Mouse (Mus musculus) midbrain, postnatal 0 days (tissue): ENCODE results near the gene Mymk. TPM values are rescaled to one million over a fixed set of nuclear protein-coding genes. Genes with fewer than 3 reads are reported as not detected.

Experiments
- ATAC-seq: fragments of 200-750 bp; cut with Nextera tagmentation; 2 replicates; pipeline ENCODE4 v1.8.0; 2017; ENCODE audit warnings: moderate number of reproducible peaks, mild to moderate bottlenecking, moderate TSS enrichment, moderate library complexity; ENCODE audit not compliant: low FRiP score
- DNase-seq: peaks from one replicate; pipeline ENCODE4 v3.0.0-alpha.2; 2015; ENCODE audit warnings: low spot score
- H3K27ac ChIP-seq: fragments of 300-500 bp; sonication (generic); 2 replicates; pipeline ENCODE4 v1.5.1; 2014; ENCODE audit warnings: low read depth, mild to moderate bottlenecking, low read length, mixed read lengths
- H3K27me3 ChIP-seq: fragments of 300-500 bp; sonication (generic); 2 replicates; pipeline ENCODE4 v1.6.1; 2014; ENCODE audit warnings: low read length, control low read depth, mixed read lengths; ENCODE audit not compliant: insufficient read depth
- H3K36me3 ChIP-seq: fragments of 300-500 bp; sonication (generic); 2 replicates; pipeline ENCODE4 v1.6.1; 2014; ENCODE audit warnings: low read length, control low read depth, mixed read lengths; ENCODE audit not compliant: insufficient read depth
- H3K4me1 ChIP-seq: fragments of 300-500 bp; sonication (generic); 2 replicates; pipeline ENCODE4 v1.6.1; 2014; ENCODE audit warnings: mild to moderate bottlenecking, control low read depth, antibody characterized with exemption, low read length, mixed read lengths; ENCODE audit not compliant: insufficient read depth
- H3K4me2 ChIP-seq: fragments of 300-500 bp; sonication (generic); 2 replicates; pipeline ENCODE4 v1.6.1; 2014; ENCODE audit warnings: low read depth, mild to moderate bottlenecking, low read length, mixed read lengths; ENCODE audit not compliant: poor library complexity, severe bottlenecking
- H3K4me3 ChIP-seq: fragments of 300-500 bp; sonication (generic); 2 replicates; pipeline ENCODE4 v1.5.1; 2014; ENCODE audit warnings: low read depth, mild to moderate bottlenecking, low read length, moderate library complexity
- H3K9ac ChIP-seq: fragments of 300-500 bp; sonication (generic); replicated peaks from 2 replicates; pipeline ENCODE4 v1.6.1; 2014; ENCODE audit warnings: mild to moderate bottlenecking, low read length, moderate library complexity, mixed read lengths; ENCODE audit not compliant: poor library complexity, severe bottlenecking
- H3K9me3 ChIP-seq: fragments of 300-500 bp; sonication (generic); 2 replicates; pipeline ENCODE4 v1.6.1; 2016; ENCODE audit warnings: low read length, control low read depth
- CTCF ChIP-seq: IDR thresholded peaks from 2 replicates; pipeline ENCODE4 v1.5.1; 2016; ENCODE audit warnings: antibody characterized with exemption, mild to moderate bottlenecking
- WGBS: fragments of 180-500 bp; shearing (Covaris S2); extraction: QIAGEN DNeasy Blood & Tissue Kit; methylation state at CpG from one replicate; pipeline ENCODE4 v1.1.7; 2014; 5-methylcytosine and 5-hydroxymethylcytosine counted together
- polyA plus RNA-seq: library from polyadenylated mRNA; unstranded; fragments of >200 nt; fragmentation: Nextera tagmentation; extraction: Ambion mirVana; gene quantifications from 2 replicates; pipeline ENCODE4 v1.2.1, GENCODE M21; 2015
- total RNA-seq: library from RNA; depleted of rRNA; stranded (reverse); fragments of >200 nt; gene quantifications from 2 replicates; pipeline ENCODE4 v1.2.3, GENCODE M21; 2014

The Mymk gene
- total and polyA plus RNA-seq, 2 experiments from 2014 or later: 0.15 to 0.16 TPM

DNA sequence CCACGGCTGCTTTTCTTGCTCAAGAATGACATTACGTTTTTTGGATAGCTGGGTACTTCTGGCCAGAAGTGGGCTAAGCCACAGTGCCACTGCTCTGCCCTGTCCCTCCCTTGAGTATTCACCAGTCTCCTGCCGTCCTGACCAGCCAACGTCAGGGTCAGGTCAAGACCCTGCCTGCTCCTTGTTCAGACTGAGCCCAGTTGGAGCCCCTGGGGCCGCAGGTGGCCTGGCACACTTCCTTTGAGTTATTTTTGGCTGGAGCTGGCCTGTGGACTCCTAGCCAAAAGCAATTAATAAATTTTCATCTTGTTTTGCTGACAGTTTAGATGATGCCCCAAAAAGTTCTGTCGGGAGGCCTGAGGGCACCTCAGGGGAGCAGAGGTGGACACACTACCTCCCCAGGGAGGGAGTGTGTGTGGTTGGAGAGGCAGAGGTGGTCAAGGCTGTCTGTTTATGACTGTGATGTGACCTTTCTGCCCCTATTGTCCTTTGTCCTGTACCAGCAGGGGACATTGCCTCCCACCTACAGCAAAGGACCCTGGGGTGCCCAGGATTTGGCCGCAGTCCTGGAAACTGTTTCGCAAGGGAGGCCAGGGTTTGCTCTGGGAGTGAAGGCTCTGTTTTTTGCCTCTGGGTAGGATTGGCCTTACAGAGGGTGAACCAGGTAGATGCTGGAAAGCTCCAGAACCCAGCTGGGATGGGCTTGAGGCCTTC, 29.7 kb downstream of the Mymk start:
- Histone ChIP-seq H3K27ac (no peak overlapping the region), H3K4me2 (no peak overlapping the region), H3K4me3 (no peak overlapping the region), H3K4me1 (no peaks in the 10 kb centered on the region), H3K9me3 (no peaks in the 10 kb centered on the region), H3K9ac (no peak overlapping the region), H3K36me3 (no peaks in the 10 kb centered on the region), H3K27me3 (no peaks in the 10 kb centered on the region)
- no peak for TF ChIP-seq CTCF
- 74% methylated on average over 8 of the region's 8 CpGs for WGBS
- ATAC-seq (no peak), DNase-seq (no peak)

DNA sequence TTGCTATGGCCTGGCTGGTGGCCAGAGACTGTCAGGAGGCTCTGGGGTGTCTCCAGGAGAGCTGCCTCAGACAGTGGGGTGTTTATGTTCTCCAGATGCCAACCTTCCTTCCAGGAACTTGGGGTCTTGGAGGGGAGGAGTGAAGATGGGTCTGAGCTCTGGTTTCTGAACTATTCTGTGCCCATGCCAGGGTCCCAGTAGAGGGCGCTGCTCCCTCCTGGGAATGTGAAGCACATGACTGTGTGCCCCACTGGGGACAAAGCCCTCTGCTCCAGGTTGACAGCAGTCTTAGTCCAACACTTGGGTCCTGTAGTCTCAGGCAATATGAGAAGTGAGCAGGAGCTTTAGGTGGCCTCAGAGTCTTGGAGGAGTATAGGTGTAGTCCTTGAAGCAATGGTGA, 32.7 kb downstream of the Mymk start:
- Histone ChIP-seq H3K9ac (no peak overlapping the region), H3K27ac (no peak overlapping the region), H3K4me2 (no peak overlapping the region), H3K36me3 (no peaks in the 10 kb centered on the region), H3K4me3 (no peak overlapping the region), H3K4me1 (no peaks in the 10 kb centered on the region), H3K9me3 (no peaks in the 10 kb centered on the region), H3K27me3 (no peaks in the 10 kb centered on the region)
- DNase-seq: no peak
- WGBS: 10% methylated on average over 1 of the region's 1 CpGs
- ATAC-seq: no peak
- peak; percentile 44 for TF ChIP-seq CTCF

DNA sequence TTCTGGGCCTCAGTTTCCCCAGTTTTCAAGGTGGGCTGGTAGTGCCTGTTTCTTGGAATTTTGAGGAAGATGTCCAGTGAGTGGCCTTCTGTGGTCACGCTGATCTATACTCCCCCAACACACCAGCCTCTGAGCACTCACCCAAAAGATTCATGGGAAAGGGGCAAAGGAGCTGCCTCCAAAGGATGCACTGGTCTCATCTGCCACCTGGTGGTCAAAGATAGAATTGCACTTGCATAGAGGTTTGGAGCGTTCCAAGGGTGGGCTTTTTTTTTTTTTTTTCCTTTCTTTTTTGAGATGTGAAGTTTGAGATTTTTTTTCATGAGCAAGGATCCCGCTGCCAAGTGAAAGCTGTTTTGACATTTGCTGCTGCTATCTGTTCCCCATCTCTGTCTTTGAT, 33.4 kb downstream of the Mymk start:
- Histone ChIP-seq H3K9ac (no peak overlapping the region), H3K27me3 (no peaks in the 10 kb centered on the region), H3K4me2 (no peak overlapping the region), H3K36me3 (no peaks in the 10 kb centered on the region), H3K4me3 (no peak overlapping the region), H3K9me3 (no peaks in the 10 kb centered on the region), H3K4me1 (no peaks in the 10 kb centered on the region), H3K27ac (no peak overlapping the region)
- WGBS: 1% methylated on average over 3 of the region's 3 CpGs
- DNase-seq (peak; percentile 85), ATAC-seq (0 out of 2 replicates have a peak, but pooled peaks have one; percentile 38)
- TF ChIP-seq CTCF: peak; percentile 97

GRCm38 (mm10) chr2:27037008-27037407, 35.0 kb downstream of the Mymk start:
- no peak overlapping the region for H3K9ac ChIP-seq
- no peak overlapping the region for H3K4me3 ChIP-seq
- H3K9me3 ChIP-seq: no peaks in the 10 kb centered on the region
- H3K4me1 ChIP-seq: no peaks in the 10 kb centered on the region
- ATAC-seq (no peak), DNase-seq (no peak)
- no peaks in the 10 kb centered on the region for H3K36me3 ChIP-seq
- H3K27me3 ChIP-seq: no peaks in the 10 kb centered on the region
- H3K27ac ChIP-seq: no peak overlapping the region
- TF ChIP-seq CTCF: no peak
- WGBS: 67% methylated on average over 4 of the region's 4 CpGs
- H3K4me2 ChIP-seq: no peak overlapping the region

DNA sequence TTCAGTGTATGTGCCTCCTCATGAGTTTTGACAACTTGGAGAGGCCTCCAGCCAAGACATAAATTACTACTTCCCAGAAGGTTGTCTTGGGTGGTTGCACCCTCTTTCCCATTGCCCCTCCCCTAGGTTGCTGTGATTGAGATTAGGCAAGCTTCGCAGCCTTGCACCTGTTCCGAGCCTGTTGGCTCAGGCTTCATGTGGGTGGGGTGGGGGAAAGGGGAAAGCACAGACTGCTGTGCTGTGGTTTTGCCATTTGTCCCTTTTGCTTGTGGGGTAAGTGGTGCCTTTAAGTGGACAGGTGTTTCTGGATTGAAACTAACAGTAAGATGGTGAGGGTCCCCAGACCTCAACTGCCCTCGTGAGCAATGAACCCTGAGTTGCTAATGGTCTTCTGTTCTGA, 36.0 kb downstream of the Mymk start:
- Histone ChIP-seq H3K9ac (no peak overlapping the region), H3K9me3 (no peaks in the 10 kb centered on the region), H3K4me1 (no peaks in the 10 kb centered on the region), H3K4me2 (no peak overlapping the region), H3K27me3 (no peaks in the 10 kb centered on the region), H3K27ac (no peak overlapping the region), H3K36me3 (no peaks in the 10 kb centered on the region), H3K4me3 (no peak overlapping the region)
- 58% methylated on average over 3 of the region's 3 CpGs for WGBS
- no peak for ATAC-seq
- DNase-seq: no peak
- no peak for TF ChIP-seq CTCF

DNA sequence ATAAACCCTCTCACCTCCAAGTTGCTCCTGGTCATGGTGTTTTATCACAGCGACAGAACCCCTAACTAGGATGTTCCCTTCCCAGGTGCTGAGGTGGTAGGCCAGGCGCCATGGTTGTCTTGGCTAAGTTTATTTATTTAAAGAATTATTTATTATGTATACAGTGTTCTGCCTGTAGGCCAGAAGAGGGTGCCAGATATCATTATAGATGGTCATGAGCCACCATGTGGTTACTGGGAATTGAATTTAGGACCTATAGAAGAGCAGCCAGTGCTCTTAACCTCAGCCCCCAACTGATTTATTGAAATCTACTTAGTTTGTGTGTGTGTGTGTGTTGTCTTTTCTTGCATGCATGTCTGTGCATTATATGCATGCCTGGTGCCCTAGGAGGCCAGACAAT, 39.6 kb downstream of the Mymk start:
- no peak for DNase-seq
- no peak overlapping the region for H3K4me3 ChIP-seq
- ATAC-seq: no peak
- H3K4me1 ChIP-seq: peaks cover 5% of the 10 kb centered on the region; the same call in 1 of the 2 replicates
- no peaks in the 10 kb centered on the region for H3K36me3 ChIP-seq
- H3K27ac ChIP-seq: no peak overlapping the region
- no peaks in the 10 kb centered on the region for H3K27me3 ChIP-seq
- H3K4me2 ChIP-seq: no peak overlapping the region
- H3K9ac ChIP-seq: no peak overlapping the region
- TF ChIP-seq CTCF: peak; percentile 45; the same call in 1 of the 2 replicates
- WGBS: 71% methylated on average over 2 of the region's 2 CpGs
- no peaks in the 10 kb centered on the region for H3K9me3 ChIP-seq
